Mouse (Mus musculus) erythroblast, embryonic 14.5 days (primary cell): ENCODE measurements around the gene Cpa5.

Source experiments
- GATA1 ChIP-seq: IDR thresholded peaks from 2 replicates; pipeline ENCODE4 v1.6.1; 2012; ENCODE audit warnings: low read length, inconsistent platforms, mixed read lengths
- TAL1 ChIP-seq: IDR thresholded peaks from 3 replicates; pipeline ENCODE4 v1.6.1; 2012; ENCODE audit warnings: low read length, inconsistent platforms, mixed read lengths

DNA sequence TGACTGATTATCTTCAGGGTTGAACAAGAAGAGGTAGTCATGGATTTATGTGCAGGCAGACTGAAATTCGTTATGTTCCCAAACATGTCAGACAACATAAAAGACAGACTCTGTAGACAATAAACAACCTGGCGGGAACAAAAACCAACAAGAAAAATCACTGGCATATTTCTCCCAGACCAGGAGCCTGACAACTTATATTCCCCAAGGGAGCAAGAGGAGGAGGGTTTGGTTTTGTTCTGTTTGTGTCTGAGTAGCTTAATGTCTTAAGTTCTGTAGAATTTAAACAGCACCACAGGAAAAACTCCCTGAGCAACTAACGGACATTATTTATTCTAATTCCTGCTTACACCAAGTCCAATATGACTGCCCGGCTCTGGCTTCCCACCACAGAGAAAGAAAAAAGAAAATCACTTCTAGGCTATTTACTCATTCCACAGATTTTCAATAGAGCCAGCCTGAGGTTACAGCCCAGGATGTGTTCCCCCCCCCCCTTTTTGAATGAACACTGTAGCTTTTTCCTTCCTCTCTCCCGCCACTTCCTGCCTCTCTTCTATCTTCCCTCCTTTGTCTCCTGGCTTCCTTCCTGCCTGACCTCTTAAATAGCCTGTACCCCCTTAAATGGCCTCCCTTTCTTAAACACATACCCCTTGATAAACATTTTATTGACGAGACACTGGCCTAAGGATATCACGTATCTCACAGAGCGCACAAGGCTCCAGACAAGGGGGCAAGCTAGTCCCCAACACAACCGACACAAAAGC is 41.8 kb downstream of the Cpa5 start:
- TF ChIP-seq GATA1 (no peak), TAL1 (no peak)
